Mouse (Mus musculus): Measurements from ENCODE around the gene Gpi1. TPM values are rescaled to one million over a fixed set of nuclear protein-coding genes. Genes with fewer than 3 reads are reported as not detected.

Gene Gpi1
- 225 and 958 TPM in 2 replicates for polyA plus RNA-seq (2012; ENCODE audit: low replicate concordance)

GRCm38 (mm10) chr7:34230116-34230515 lies at the start of gene Gpi1:
Gene Gpi1 (minus strand): TSS chr7:34230336.

GRCm38 (mm10) chr7:34250738-34251137 lies 20.6 kb upstream of the Gpi1 start, which contains the start of gene Gm6096:
Gene Gm6096 (plus strand): TSS chr7:34251038.

GRCm38 (mm10) chr7:34196132-34197128 lies 33.7 kb downstream of the Gpi1 start, which contains the start of gene Pdcd2l:
Gene Pdcd2l (minus strand): TSS chr7:34196661.

GRCm38 (mm10) chr7:34169454-34169853 lies 60.7 kb downstream of the Gpi1 start, which contains the start of gene Uba2:
Gene Uba2 (minus strand): TSS chr7:34169599.

Other genes starting within 250 kb of the Gpi1 start
- not detected in 2 replicates for gene Scgb2b27, start 216.4 kb downstream of the Gpi1 start, polyA plus RNA-seq (2012; ENCODE audit: low replicate concordance)
- not detected in 2 replicates for gene Scgb1b27, start 208.9 kb downstream of the Gpi1 start, polyA plus RNA-seq (2012; ENCODE audit: low replicate concordance)
- not detected in 2 replicates for gene Scgb1b30, start 134.9 kb downstream of the Gpi1 start, polyA plus RNA-seq (2012; ENCODE audit: low replicate concordance)
- gene Wtip, start 97.1 kb downstream of the Gpi1 start, polyA plus RNA-seq (2012; ENCODE audit: low replicate concordance), result 2.8 and 4.3 TPM in 2 replicates
- 11.6 and 23.5 TPM in 2 replicates for gene Uba2, start 60.7 kb downstream of the Gpi1 start, polyA plus RNA-seq (2012; ENCODE audit: low replicate concordance)
- gene Pdcd2l, start 33.7 kb downstream of the Gpi1 start, polyA plus RNA-seq (2012; ENCODE audit: low replicate concordance), result 4.8 and 7.2 TPM in 2 replicates
- gene Gm6096, start 20.7 kb upstream of the Gpi1 start, polyA plus RNA-seq (2012; ENCODE audit: low replicate concordance), result not detected in 2 replicates
- 12.4 and 22.7 TPM in 2 replicates for gene 4931406P16Rik, start 83.2 kb upstream of the Gpi1 start, polyA plus RNA-seq (2012; ENCODE audit: low replicate concordance)
- 25.2 and 31.3 TPM in 2 replicates for gene Lsm14a, start 163.0 kb upstream of the Gpi1 start, polyA plus RNA-seq (2012; ENCODE audit: low replicate concordance)